Mouse (Mus musculus) mesoderm, embryonic 11.5 days (tissue): Measurements from ENCODE around the gene Med17.
"Not testable (repeated sequence)": the region's sequence is repeated elsewhere in the genome, so short reads cannot be mapped to it uniquely, and the experiment has no call there.

Source experiments
- DNase-seq: peaks from one replicate; pipeline ENCODE4 v3.0.0-alpha.2; 2012; ENCODE audit warnings: low read depth, low spot score

Gene Med17

GRCm38 (mm10) chr9:15279649-15280490, at the start of gene Med17:
Gene Med17 (minus strand): TSS chr9:15279931.
- DNase-seq = peak; percentile 96

GRCm38 (mm10) chr9:15318170-15318742, 38.5 kb upstream of the Med17 start:
- no peak for DNase-seq

- no peak for DNase-seq
Measured at GRCm38 (mm10) chr9:15317223-15318169, 37.8 kb upstream of the Med17 start.

- DNase-seq = not testable (repeated sequence)
Measured at GRCm38 (mm10) chr9:15316296-15316695, 36.6 kb upstream of the Med17 start.

- DNase-seq = no peak
Measured at GRCm38 (mm10) chr9:15314619-15315018, 34.9 kb upstream of the Med17 start.

- DNase-seq = no peak
Measured at GRCm38 (mm10) chr9:15313633-15314032, 33.9 kb upstream of the Med17 start.

- no peak for DNase-seq
Measured at GRCm38 (mm10) chr9:15312054-15312735, 32.5 kb upstream of the Med17 start.

GRCm38 (mm10) chr9:15310179-15310578, 30.4 kb upstream of the Med17 start:
- no peak for DNase-seq

GRCm38 (mm10) chr9:15309425-15309824, 29.7 kb upstream of the Med17 start:
- no peak for DNase-seq

- DNase-seq = no peak
Measured at GRCm38 (mm10) chr9:15308254-15308653, 28.5 kb upstream of the Med17 start.

- DNase-seq = no peak
Measured at GRCm38 (mm10) chr9:15307257-15307656, 27.5 kb upstream of the Med17 start.

- DNase-seq = no peak
Measured at GRCm38 (mm10) chr9:15306398-15307119, 26.8 kb upstream of the Med17 start, which contains the start of gene 4931406C07Rik. Gene 4931406C07Rik (minus strand): TSS chr9:15306448.

- peak; percentile 96 for DNase-seq
Measured at GRCm38 (mm10) chr9:15305503-15306397, 26.0 kb upstream of the Med17 start, which contains the start of gene Taf1d. Gene Taf1d (plus strand): TSS chr9:15306214.

GRCm38 (mm10) chr9:15302881-15303280, 23.1 kb upstream of the Med17 start:
- no peak for DNase-seq

- DNase-seq = not testable (repeated sequence)
Measured at GRCm38 (mm10) chr9:15302006-15302405, 22.3 kb upstream of the Med17 start.

- no peak for DNase-seq
Measured at GRCm38 (mm10) chr9:15301399-15301798, 21.7 kb upstream of the Med17 start.

- DNase-seq = no peak
Measured at GRCm38 (mm10) chr9:15300056-15300455, 20.3 kb upstream of the Med17 start.

GRCm38 (mm10) chr9:15298451-15298850, 18.7 kb upstream of the Med17 start:
- DNase-seq = no peak

- no peak for DNase-seq
Measured at GRCm38 (mm10) chr9:15297112-15297511, 17.4 kb upstream of the Med17 start.
